Mouse (Mus musculus) limb, embryonic 11.5 days (tissue): ENCODE measurements around the gene Agbl2. TPM values are rescaled to one million over a fixed set of nuclear protein-coding genes. Genes with fewer than 3 reads are reported as not detected.

Source experiments
- ATAC-seq: fragments of 200-750 bp; cut with Nextera tagmentation; 2 replicates; pipeline ENCODE4 v1.8.0; 2017; ENCODE audit warnings: low read depth; ENCODE audit not compliant: insufficient number of reproducible peaks, low FRiP score, low TSS enrichment
- DNase-seq: peaks from one replicate; pipeline ENCODE4 v3.0.0-alpha.2; 2015; ENCODE audit warnings: low spot score
- H3K27ac ChIP-seq: fragments of 300-500 bp; sonication (generic); replicated peaks from 2 replicates; pipeline ENCODE4 v1.5.1; 2014; ENCODE audit warnings: low read depth, mild to moderate bottlenecking, low read length
- H3K27me3 ChIP-seq: fragments of 300-500 bp; sonication (generic); 2 replicates; pipeline ENCODE4 v1.6.1; 2014; ENCODE audit warnings: mild to moderate bottlenecking, low read length, mixed read lengths; ENCODE audit not compliant: control insufficient read depth, insufficient read depth
- H3K36me3 ChIP-seq: fragments of 300-500 bp; sonication (generic); 2 replicates; pipeline ENCODE4 v1.6.1; 2014; ENCODE audit warnings: mild to moderate bottlenecking, low read length, moderate library complexity, mixed read lengths; ENCODE audit not compliant: control insufficient read depth, insufficient read depth
- H3K4me1 ChIP-seq: fragments of 300-500 bp; sonication (generic); 2 replicates; pipeline ENCODE4 v1.6.1; 2014; ENCODE audit warnings: low read length, mixed read lengths; ENCODE audit not compliant: control insufficient read depth, insufficient read depth
- H3K4me2 ChIP-seq: fragments of 300-500 bp; sonication (generic); 2 replicates; pipeline ENCODE4 v1.6.1; 2014; ENCODE audit warnings: low read depth, mild to moderate bottlenecking, moderate library complexity; ENCODE audit not compliant: severe bottlenecking
- H3K4me3 ChIP-seq: fragments of 300-500 bp; sonication (generic); 2 replicates; pipeline ENCODE4 v1.5.1; 2014; ENCODE audit warnings: low read depth, low read length
- H3K9ac ChIP-seq: fragments of 300-500 bp; sonication (generic); 2 replicates; pipeline ENCODE4 v1.6.1; 2014; ENCODE audit warnings: mild to moderate bottlenecking, low read length
- H3K9me3 ChIP-seq: fragments of 300-500 bp; sonication (generic); 2 replicates; pipeline ENCODE4 v1.6.1; 2016; ENCODE audit warnings: low read length; ENCODE audit not compliant: control insufficient read depth
- WGBS: fragments of 180-500 bp; shearing (Covaris S2); extraction: QIAGEN DNeasy Blood & Tissue Kit; methylation state at CpG from one replicate; pipeline ENCODE4 v1.1.7; 2014; 5-methylcytosine and 5-hydroxymethylcytosine counted together
- polyA plus RNA-seq: library from polyadenylated mRNA; unstranded; fragments of >200 nt; fragmentation: Nextera tagmentation; extraction: Ambion mirVana; gene quantifications from 2 replicates; pipeline ENCODE4 v1.2.1, GENCODE M21; 2014

The Agbl2 gene
- 0.40 and 0.51 TPM in 2 replicates for polyA plus RNA-seq

DNA sequence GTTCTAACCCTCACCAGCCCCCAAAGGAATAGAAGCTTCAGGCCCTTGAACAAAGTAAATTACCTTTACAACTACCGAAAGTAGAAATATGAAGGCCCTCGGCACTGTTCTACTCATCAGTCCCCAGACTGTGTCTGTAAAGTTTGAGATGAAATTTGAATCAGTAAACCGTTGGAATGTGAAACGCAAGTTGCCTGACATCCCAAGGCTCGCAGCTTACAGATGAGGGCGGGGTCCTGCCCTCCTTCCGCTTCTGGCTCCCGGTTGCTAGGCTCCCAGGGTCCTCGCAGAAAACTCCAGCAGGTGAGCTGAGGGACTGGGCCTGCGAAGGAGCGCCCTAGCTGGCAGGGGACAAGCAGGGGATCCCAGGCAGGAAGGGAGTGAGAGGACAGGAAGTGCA lies at the start of gene Agbl2:
Gene Agbl2, plus strand, starts transcription at position 270 of the 400 bp plus-strand sequence.
- H3K4me1 ChIP-seq = 0 out of 2 replicates have a peak, but pooled peaks cover 10% of the 10 kb centered on the region
- 4% methylated on average over 11 of the region's 11 CpGs for WGBS
- DNase-seq (peak; percentile 65), ATAC-seq (peak; percentile 77)
- peak within 1 kb of the TSS; percentile 44 for H3K4me3 ChIP-seq
- peak within 1 kb of the TSS; percentile 88 for H3K4me2 ChIP-seq
- no peaks in the 10 kb centered on the region for H3K9me3 ChIP-seq
- peaks cover 22% of the 10 kb centered on the region; the same call in 1 of the 2 replicates for H3K36me3 ChIP-seq
- peaks cover 5% of the 10 kb centered on the region for H3K27me3 ChIP-seq
- H3K27ac ChIP-seq = no peak within 1 kb of the TSS
- H3K9ac ChIP-seq = peak within 1 kb of the TSS; percentile 50

DNA sequence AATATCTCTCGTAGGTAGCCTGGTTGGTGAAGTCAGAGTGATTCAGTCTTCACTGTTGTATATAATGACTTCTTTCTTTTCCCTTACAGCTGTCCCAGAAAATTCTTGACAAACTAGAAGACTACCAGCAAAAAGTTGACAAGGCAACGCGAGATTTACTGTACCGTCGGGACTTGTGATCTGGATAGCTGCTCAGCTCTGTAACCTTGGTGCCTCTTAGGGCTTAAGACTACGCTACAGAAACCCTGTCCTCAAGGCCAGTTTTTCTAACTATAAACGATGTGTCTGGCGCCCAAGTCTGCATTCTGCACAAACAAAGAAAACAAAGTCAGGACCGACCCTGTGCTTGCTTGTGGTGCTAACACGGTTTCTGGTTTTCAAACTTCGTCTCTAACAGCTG lies 47.2 kb upstream of the Agbl2 start:
- Histone ChIP-seq H3K27me3 (no peaks in the 10 kb centered on the region), H3K4me2 (no peak overlapping the region), H3K4me1 (no peaks in the 10 kb centered on the region), H3K4me3 (no peak overlapping the region), H3K27ac (no peak overlapping the region), H3K9ac (no peak overlapping the region), H3K9me3 (no peaks in the 10 kb centered on the region), H3K36me3 (peaks cover 18% of the 10 kb centered on the region; the same call in 1 of the 2 replicates)
- DNase-seq (no peak), ATAC-seq (no peak)
- WGBS = 94% methylated on average over 11 of the region's 11 CpGs

DNA sequence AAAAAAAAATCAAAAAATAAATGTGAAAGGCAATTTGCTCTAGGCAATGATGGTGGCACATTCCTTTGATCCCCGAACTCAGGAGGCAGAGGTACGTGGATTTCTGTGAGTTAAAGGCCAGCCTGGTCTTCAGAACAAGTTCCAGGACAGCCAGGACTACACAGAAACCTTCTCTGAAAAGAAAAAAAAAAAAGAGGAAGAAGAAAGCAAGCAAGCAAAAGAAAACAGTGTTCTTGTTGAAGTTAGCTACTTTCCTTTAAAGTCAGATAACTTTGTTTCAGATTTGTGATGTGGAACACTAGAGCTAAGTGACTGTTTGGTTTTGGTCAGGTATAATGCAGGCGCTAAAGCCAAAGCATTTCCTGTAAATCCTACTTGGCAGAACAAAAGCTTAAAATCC lies 43.7 kb upstream of the Agbl2 start:
- DNase-seq = no peak
- Histone ChIP-seq H3K4me3 (no peak overlapping the region), H3K36me3 (peaks cover 14% of the 10 kb centered on the region; the same call in 1 of the 2 replicates), H3K27me3 (no peaks in the 10 kb centered on the region), H3K9ac (no peak overlapping the region), H3K4me1 (no peaks in the 10 kb centered on the region), H3K9me3 (no peaks in the 10 kb centered on the region), H3K4me2 (no peak overlapping the region), H3K27ac (no peak overlapping the region)
- no peak for ATAC-seq
- 95% methylated on average over 3 of the region's 3 CpGs for WGBS

DNA sequence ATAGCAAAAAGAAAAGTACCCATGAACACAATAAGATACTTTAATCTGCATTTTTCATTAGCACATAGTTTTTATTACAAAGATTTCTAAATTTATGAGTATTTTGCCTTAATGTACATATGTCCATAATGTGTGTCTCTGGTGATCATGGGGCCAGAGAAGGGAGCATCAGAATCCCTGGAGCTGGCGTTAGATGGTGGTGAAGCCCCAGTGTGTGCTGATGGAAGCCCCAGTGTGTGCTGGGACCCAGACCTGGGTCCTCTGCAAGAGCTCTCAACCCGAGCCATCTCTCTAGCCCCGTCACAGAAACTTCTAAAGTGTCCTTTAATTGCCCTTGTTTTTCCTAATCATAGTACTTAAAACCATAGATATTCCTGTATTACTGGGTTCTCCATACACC lies 43.2 kb upstream of the Agbl2 start:
- Histone ChIP-seq H3K27me3 (no peaks in the 10 kb centered on the region), H3K4me2 (no peak overlapping the region), H3K9ac (no peak overlapping the region), H3K4me1 (no peaks in the 10 kb centered on the region), H3K36me3 (peaks cover 14% of the 10 kb centered on the region; the same call in 1 of the 2 replicates), H3K27ac (no peak overlapping the region), H3K4me3 (no peak overlapping the region), H3K9me3 (no peaks in the 10 kb centered on the region)
- DNase-seq (no peak), ATAC-seq (no peak)
- 83% methylated on average over 3 of the region's 3 CpGs for WGBS

DNA sequence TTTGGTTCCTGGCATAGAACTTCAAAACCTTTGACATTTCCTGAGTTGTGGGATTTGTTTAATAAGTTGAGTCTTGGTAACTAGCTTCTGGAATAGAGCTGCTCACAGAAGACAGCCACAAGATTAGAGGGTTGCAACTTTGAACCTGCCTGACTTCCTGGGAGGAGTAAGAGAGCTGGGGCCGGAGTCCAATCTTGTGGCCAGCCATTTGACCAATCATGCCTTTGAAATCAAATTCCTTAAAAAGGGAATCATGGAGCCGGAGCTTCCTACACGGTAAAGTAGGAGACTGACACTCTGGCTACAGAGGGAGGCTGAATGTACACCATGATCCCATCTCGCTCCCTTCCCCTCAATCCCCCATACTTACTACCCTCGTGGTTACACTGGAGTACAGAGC lies 42.6 kb upstream of the Agbl2 start:
- ATAC-seq = no peak
- H3K9me3 ChIP-seq = no peaks in the 10 kb centered on the region
- H3K27me3 ChIP-seq = no peaks in the 10 kb centered on the region
- H3K9ac ChIP-seq = no peak overlapping the region
- peaks cover 12% of the 10 kb centered on the region; the same call in 1 of the 2 replicates for H3K36me3 ChIP-seq
- 89% methylated on average over 5 of the region's 5 CpGs for WGBS
- H3K4me3 ChIP-seq = no peak overlapping the region
- no peak overlapping the region for H3K27ac ChIP-seq
- no peak overlapping the region for H3K4me2 ChIP-seq
- DNase-seq = no peak
- H3K4me1 ChIP-seq = no peaks in the 10 kb centered on the region

DNA sequence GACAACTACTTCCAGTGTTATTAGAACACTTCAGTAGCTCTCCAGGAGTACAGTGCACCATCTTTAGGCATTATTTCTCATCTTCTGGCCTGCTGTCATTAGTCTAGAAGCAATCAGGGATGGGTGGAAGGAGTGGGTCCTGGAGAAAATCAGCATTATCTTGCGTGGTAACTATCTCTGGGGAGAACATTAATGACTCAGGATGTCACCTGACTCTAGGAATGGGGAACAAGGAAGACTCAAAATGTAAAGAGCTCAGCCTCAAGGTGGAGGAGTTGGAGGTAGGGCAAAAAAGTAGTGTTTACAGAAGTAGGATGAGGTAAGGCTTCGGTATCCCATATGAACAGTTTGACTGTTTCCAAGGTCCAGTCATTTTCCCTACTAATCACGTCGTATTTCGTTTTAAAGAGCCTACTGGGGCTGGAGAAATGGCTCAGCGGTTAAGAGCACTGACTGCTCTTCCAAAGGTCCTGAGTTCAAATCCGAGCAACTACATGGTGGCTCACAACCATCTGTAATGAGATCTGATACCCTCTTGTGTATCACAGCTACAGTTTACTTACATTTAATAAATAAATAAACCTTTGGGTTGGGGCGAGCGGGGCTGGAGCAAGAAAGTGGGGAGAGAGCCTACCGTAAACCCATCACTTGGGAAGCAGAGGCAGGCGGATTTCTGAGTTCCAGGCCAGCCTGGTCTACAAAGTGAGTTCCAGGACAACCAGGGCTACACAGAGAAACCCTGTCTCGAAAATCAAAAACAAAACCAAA lies 38.1 kb upstream of the Agbl2 start:
- Histone ChIP-seq H3K4me3 (peak overlapping the region; percentile 74), H3K4me1 (peaks cover 6% of the 10 kb centered on the region; the same call in 1 of the 2 replicates), H3K27me3 (no peaks in the 10 kb centered on the region), H3K4me2 (peak overlapping the region; percentile 83), H3K9me3 (no peaks in the 10 kb centered on the region), H3K9ac (peak overlapping the region; percentile 52), H3K27ac (peak overlapping the region; percentile 79), H3K36me3 (peaks cover 2% of the 10 kb centered on the region; the same call in 1 of the 2 replicates)
- 59% methylated on average over 12 of the region's 12 CpGs for WGBS
- DNase-seq (peak; percentile 34), ATAC-seq (0 out of 2 replicates have a peak, but pooled peaks have one; percentile 1)

DNA sequence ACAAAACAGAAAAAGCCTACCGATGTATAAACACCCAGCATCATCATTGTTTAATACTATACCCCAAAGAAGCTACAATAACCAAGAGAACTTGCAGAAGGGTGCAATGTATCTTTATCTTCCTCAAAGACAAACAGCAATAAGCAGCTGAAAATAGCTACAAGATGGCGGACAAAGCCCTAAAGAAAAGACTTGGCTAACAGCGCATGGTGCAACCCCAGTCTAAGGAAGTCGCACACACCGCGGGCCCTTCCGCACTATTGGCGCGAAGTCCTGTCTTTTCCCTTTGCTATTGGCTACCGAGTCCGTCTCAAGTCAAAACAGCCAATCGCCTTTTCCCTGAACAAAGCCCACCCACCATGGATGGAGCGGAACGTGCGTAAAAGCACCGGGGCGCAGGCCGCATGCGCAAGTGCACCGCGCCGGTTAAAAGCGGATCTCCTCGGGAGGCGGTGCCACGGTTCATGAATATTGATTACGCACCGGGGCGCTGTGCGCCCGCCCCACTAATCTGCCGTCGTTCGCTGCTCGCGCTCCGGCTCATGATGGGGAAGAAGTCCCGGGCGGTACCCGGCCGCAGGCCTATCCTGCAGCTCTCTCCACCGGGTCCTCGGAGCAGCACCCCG lies 37.4 kb upstream of the Agbl2 start, which contains the start of gene Fnbp4:
Gene Fnbp4, plus strand, starts transcription at position 318 of the 626 bp plus-strand sequence.
- no peaks in the 10 kb centered on the region for H3K9me3 ChIP-seq
- H3K36me3 ChIP-seq = peaks cover 2% of the 10 kb centered on the region; the same call in 1 of the 2 replicates
- peak within 1 kb of the TSS; percentile 90 for H3K9ac ChIP-seq
- ATAC-seq (peak; percentile 99), DNase-seq (peak; percentile 97)
- peaks cover 6% of the 10 kb centered on the region; the same call in 1 of the 2 replicates for H3K4me1 ChIP-seq
- peak within 1 kb of the TSS; percentile 83 for H3K4me2 ChIP-seq
- H3K27me3 ChIP-seq = no peaks in the 10 kb centered on the region
- WGBS = 1% methylated on average over 44 of the region's 44 CpGs
- H3K27ac ChIP-seq = peak within 1 kb of the TSS; percentile 92
- H3K4me3 ChIP-seq = peak within 1 kb of the TSS; percentile 74

DNA sequence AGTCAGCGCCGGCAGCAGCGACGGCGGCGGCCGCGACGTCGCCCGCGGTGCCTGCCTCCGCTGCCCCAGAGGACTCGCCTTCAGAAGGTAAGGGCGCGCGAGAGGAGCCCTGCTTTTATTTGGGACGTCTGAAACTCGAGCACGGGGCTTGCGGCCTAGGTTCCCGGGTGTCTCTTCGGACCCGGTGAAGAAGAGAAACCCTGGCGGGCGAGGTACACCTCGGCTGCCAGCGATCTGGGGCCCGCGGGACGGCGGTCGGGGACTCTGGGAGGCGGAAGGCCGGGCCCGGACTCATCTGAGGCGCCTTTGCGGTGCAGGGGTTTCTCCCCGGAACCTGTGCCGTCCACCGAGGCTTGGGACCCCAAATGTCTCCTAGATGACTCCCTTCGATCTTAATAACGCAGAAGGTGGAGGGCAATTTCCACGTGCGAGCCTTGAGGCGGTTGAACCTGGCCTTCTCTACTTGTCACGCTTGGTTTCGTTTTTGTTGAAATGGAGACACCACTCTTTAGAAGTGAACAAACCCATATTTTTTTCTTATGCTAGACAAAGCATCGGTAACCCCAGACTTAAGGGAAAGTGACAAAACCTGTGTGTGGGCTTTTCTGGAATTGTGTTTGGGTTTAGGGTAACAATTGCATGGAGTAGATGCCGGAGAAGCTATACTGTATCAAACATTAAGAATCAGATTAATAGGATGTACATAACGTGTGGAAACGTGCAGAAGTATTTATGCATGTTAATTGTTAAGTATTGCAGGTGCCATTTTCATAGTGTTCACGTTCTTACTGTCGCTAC lies 36.6 kb upstream of the Agbl2 start:
- under 1% methylated on average over 54 of the region's 54 CpGs for WGBS
- DNase-seq (no peak), ATAC-seq (peak; percentile 5; the same call in 1 of the 2 replicates)
- Histone ChIP-seq H3K4me1 (peaks cover 6% of the 10 kb centered on the region; the same call in 1 of the 2 replicates), H3K27ac (peak overlapping the region; percentile 92), H3K9ac (peak overlapping the region; percentile 90), H3K36me3 (peaks cover 6% of the 10 kb centered on the region; the same call in 1 of the 2 replicates), H3K4me2 (peak overlapping the region; percentile 83), H3K9me3 (no peaks in the 10 kb centered on the region), H3K4me3 (peak overlapping the region; percentile 74), H3K27me3 (no peaks in the 10 kb centered on the region)
